Mouse (Mus musculus) embryonic facial prominence, embryonic 12.5 days (tissue): Measurements from ENCODE around the gene Armc2. TPM values are rescaled to one million over a fixed set of nuclear protein-coding genes. Genes with fewer than 3 reads are reported as not detected.
"Not testable (repeated sequence)": the region's sequence is repeated elsewhere in the genome, so short reads cannot be mapped to it uniquely, and the experiment has no call there.

ENCODE experiments used
- ATAC-seq: fragments of 200-750 bp; cut with Nextera tagmentation; 2 replicates; pipeline ENCODE4 v1.8.0; 2017; ENCODE audit not compliant: insufficient number of reproducible peaks, insufficient read depth, low FRiP score, low TSS enrichment
- H3K27ac ChIP-seq: fragments of 300-500 bp; sonication (generic); 2 replicates; pipeline ENCODE4 v1.5.1; 2016; ENCODE audit warnings: mild to moderate bottlenecking
- H3K27me3 ChIP-seq: fragments of 300-500 bp; sonication (generic); 2 replicates; pipeline ENCODE4 v1.6.1; 2016; ENCODE audit warnings: mild to moderate bottlenecking, moderate library complexity
- H3K36me3 ChIP-seq: fragments of 300-500 bp; sonication (generic); 2 replicates; pipeline ENCODE4 v1.6.1; 2016; ENCODE audit warnings: mild to moderate bottlenecking
- H3K4me1 ChIP-seq: fragments of 300-500 bp; sonication (generic); 2 replicates; pipeline ENCODE4 v1.6.1; 2016
- H3K4me2 ChIP-seq: fragments of 300-500 bp; sonication (generic); replicated peaks from 2 replicates; pipeline ENCODE4 v1.6.1; 2016; ENCODE audit warnings: mild to moderate bottlenecking, moderate library complexity
- H3K4me3 ChIP-seq: fragments of 300-500 bp; sonication (generic); 2 replicates; pipeline ENCODE4 v1.5.1; 2016; ENCODE audit warnings: mild to moderate bottlenecking
- H3K9ac ChIP-seq: fragments of 300-500 bp; sonication (generic); 2 replicates; pipeline ENCODE4 v1.6.1; 2016; ENCODE audit warnings: mild to moderate bottlenecking, moderate library complexity
- H3K9me3 ChIP-seq: fragments of 300-500 bp; sonication (generic); 2 replicates; pipeline ENCODE4 v1.6.1; 2016; ENCODE audit warnings: mild to moderate bottlenecking, moderate library complexity
- WGBS: fragments of 180-500 bp; shearing (Covaris S2); methylation state at CpG from one replicate; pipeline ENCODE4 v1.1.7; 2016; 5-methylcytosine and 5-hydroxymethylcytosine counted together
- polyA plus RNA-seq: library from polyadenylated mRNA; unstranded; fragments of >200 nt; fragmentation: Nextera tagmentation; extraction: Ambion mirVana; gene quantifications from 2 replicates; pipeline ENCODE4 v1.2.1, GENCODE M21; 2016

The Armc2 gene
- polyA plus RNA-seq, 1 experiment from 2014 or later, result 4.7 TPM

DNA sequence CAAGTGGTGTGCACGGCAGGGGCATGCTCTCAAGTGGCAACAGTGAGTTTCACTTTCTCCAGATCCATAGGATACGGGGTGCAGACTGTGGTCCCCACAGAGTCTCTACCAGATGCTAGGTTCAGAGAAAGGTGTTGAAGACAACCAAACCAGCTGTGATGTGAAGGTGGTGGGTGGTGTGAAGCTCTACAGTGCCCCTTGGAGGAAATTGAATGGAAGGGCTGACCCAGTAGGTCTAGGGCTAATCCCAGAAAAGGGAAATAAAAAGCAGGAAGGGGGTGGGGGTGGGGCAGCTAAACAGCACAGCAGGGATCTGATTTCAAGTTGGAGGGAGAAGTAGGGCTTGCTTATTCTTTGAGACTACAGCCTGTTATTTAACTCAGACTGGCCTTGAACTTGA, 58.4 kb downstream of the Armc2 start:
- Histone ChIP-seq H3K36me3 (no peaks in the 10 kb centered on the region), H3K4me1 (0 out of 2 replicates have a peak, but pooled peaks cover 4% of the 10 kb centered on the region), H3K9me3 (no peaks in the 10 kb centered on the region), H3K4me2 (no peak overlapping the region), H3K4me3 (no peak overlapping the region), H3K27ac (no peak overlapping the region), H3K9ac (no peak overlapping the region), H3K27me3 (no peaks in the 10 kb centered on the region)
- no peak for ATAC-seq
- WGBS, result 61% methylated on average over 2 of the region's 2 CpGs

DNA sequence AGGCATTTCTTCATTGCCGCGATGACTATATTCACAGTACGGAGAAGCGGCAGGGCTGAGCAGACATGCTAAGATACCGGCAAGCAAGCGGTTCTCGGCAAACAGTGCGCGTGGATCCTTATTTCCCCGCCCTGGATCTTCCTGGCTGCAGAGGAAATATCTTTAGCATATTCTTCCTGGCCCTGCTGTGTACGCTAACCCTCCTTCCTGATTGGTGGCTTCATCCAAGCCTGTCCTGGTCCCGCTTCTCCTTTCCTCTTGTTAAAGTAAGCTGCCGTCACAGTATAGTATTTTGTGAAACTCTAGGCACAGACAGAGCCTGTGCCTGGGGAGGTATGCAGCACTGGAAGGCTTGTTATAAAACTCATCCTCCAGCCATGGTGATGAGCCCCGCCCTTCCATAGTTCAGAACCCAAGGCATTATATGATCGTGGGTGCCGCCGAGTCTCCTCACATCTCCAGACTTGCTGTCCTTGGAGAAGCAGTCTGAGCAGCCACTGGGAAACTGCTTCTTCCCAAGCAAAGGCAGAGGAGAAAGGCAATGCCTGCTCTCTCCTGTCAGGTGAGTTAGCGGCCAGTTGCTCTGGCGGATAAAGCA, 59.5 kb downstream of the Armc2 start:
- Histone ChIP-seq H3K4me3 (no peak overlapping the region), H3K27me3 (no peaks in the 10 kb centered on the region), H3K9me3 (no peaks in the 10 kb centered on the region), H3K27ac (no peak overlapping the region), H3K4me1 (0 out of 2 replicates have a peak, but pooled peaks cover 4% of the 10 kb centered on the region), H3K4me2 (no peak overlapping the region), H3K9ac (no peak overlapping the region), H3K36me3 (no peaks in the 10 kb centered on the region)
- WGBS, result 94% methylated on average over 19 of the region's 19 CpGs
- ATAC-seq, result no peak

GRCm38 (mm10) chr10:41957421-41958225, 60.6 kb downstream of the Armc2 start:
- Histone ChIP-seq H3K9me3 (no peaks in the 10 kb centered on the region), H3K4me2 (no peak overlapping the region), H3K36me3 (no peaks in the 10 kb centered on the region), H3K4me1 (0 out of 2 replicates have a peak, but pooled peaks cover 4% of the 10 kb centered on the region), H3K27ac (no peak overlapping the region), H3K27me3 (no peaks in the 10 kb centered on the region), H3K9ac (no peak overlapping the region), H3K4me3 (no peak overlapping the region)
- ATAC-seq, result no peak
- WGBS, result 85% methylated on average over 18 of the region's 18 CpGs

GRCm38 (mm10) chr10:41953528-41953864, 64.7 kb downstream of the Armc2 start:
- no peaks in the 10 kb centered on the region for H3K9me3 ChIP-seq
- no peaks in the 10 kb centered on the region for H3K27me3 ChIP-seq
- no peak for ATAC-seq
- WGBS, result 95% methylated on average over 5 of the region's 5 CpGs
- no peak overlapping the region for H3K27ac ChIP-seq
- no peak overlapping the region for H3K4me3 ChIP-seq
- H3K9ac ChIP-seq, result no peak overlapping the region
- H3K4me1 ChIP-seq, result no peaks in the 10 kb centered on the region
- H3K4me2 ChIP-seq, result no peak overlapping the region
- no peaks in the 10 kb centered on the region for H3K36me3 ChIP-seq

DNA sequence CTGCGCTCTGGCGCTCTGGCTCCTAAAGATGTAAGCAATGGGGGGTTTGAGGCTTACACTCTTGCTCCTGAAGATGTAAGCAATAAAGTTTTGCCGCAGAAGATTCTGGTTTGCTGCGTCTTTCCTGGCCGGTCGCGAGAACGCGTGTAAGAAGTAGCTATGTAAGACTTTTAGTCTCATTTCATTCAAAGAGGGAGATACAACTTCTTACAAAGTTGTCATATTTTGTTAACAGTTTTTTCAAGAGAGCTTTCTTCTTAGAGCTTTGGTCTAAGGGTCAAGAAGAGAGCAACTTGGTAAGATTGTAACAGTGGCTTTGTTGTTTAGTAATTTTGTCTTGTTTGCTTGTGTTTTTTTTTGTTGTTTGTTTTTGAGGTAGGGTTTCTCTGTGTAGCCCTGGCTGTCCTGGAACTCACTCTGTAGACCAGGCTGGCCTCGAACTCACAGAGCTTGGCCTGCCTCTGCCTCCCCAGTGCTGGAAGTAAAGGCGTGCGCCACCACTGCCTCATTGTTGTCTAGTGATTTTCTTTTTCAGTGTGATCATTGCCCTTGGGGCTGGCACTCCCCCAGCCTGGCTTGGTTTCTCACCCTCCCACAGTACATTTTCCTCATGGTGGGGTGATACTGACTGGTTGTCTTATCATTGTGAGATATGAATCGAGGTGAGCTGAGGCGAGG, 65.3 kb downstream of the Armc2 start:
- no peaks in the 10 kb centered on the region for H3K27me3 ChIP-seq
- no peaks in the 10 kb centered on the region for H3K36me3 ChIP-seq
- H3K27ac ChIP-seq, result no peak overlapping the region
- H3K4me2 ChIP-seq, result no peak overlapping the region
- no peak for ATAC-seq
- H3K9ac ChIP-seq, result no peak overlapping the region
- H3K4me1 ChIP-seq, result no peaks in the 10 kb centered on the region
- H3K9me3 ChIP-seq, result no peaks in the 10 kb centered on the region
- 96% methylated on average over 14 of the region's 14 CpGs for WGBS
- no peak overlapping the region for H3K4me3 ChIP-seq

DNA sequence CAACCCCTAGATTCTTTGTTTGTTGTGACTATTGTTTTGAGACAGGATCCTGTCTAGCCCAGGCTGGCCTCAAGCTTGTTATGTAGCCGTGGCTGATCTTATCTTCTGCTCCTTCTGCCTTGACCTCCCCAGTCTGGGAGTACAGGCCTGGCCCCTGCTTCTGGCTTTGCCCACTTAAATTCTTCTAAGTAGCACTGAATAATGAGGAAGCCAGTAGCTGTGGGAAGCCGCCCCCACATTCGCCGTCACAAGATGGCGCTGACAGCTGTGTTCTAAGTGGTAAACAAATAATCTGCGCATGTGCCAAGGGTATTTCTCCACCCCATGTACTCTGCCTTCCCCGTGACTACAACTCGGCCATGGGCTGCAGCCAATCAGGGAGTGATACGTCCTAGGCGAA, 65.9 kb downstream of the Armc2 start:
- not testable (repeated sequence) for H3K4me1 ChIP-seq, H3K9me3 ChIP-seq, H3K27ac ChIP-seq, H3K4me3 ChIP-seq, H3K36me3 ChIP-seq, ATAC-seq, H3K9ac ChIP-seq, H3K4me2 ChIP-seq, H3K27me3 ChIP-seq
- WGBS, result 95% methylated on average over 9 of the region's 10 CpGs

DNA sequence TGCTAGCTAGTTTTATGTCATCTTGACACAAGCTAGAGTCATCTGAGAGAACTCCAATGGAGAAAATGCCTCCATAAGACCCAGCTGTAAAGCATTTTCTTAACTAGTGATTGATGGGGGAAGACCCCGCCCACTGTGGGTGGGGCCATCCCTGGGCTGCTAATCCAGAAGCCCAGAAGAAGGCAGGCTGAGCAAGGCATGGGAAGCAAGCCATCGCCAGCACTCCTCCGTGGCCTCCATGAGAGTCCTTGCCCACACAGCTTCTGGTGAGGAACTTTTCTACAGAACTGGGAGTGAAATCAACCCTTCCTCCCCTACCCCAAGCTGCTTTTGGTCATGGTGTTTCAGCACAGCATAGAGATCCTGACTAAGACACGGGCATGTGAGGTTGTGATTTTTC, 79.2 kb downstream of the Armc2 start:
- ATAC-seq, result no peak
- Histone ChIP-seq H3K9me3 (no peaks in the 10 kb centered on the region), H3K9ac (no peak overlapping the region), H3K4me3 (no peak overlapping the region), H3K4me1 (peaks cover 18% of the 10 kb centered on the region), H3K27me3 (no peaks in the 10 kb centered on the region), H3K27ac (no peak overlapping the region), H3K4me2 (no peak overlapping the region), H3K36me3 (no peaks in the 10 kb centered on the region)
- WGBS, result 62% methylated on average over 4 of the region's 4 CpGs

- no peaks in the 10 kb centered on the region for H3K36me3 ChIP-seq
- no peak overlapping the region for H3K4me3 ChIP-seq
- ATAC-seq, result no peak
- no peaks in the 10 kb centered on the region for H3K27me3 ChIP-seq
- H3K9ac ChIP-seq, result no peak overlapping the region
- no peak overlapping the region for H3K27ac ChIP-seq
- peaks cover 18% of the 10 kb centered on the region for H3K4me1 ChIP-seq
- 42% methylated on average over 4 of the region's 4 CpGs for WGBS
- H3K4me2 ChIP-seq, result no peak overlapping the region
- no peaks in the 10 kb centered on the region for H3K9me3 ChIP-seq
Observed at GRCm38 (mm10) chr10:41937176-41937575, 81.1 kb downstream of the Armc2 start.

DNA sequence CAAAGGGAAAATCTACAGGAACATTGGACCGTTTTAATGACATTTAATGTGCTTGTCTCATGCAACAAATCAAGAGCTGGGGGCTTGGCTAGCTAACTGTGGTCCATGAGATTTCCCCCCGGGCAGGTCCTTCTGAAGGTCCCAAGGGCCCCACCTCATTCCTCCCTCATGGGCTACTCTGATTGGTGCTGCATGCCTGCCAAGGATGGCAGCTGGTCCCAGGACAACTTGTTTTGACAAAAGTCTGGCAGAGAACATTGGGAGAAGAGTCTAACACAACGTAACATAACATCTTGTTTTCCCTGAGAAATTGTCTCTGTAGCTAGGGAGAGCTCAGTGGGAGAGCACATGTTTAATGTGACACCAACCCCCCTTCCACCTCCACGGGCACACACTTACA, 82.1 kb downstream of the Armc2 start:
- H3K4me2 ChIP-seq, result no peak overlapping the region
- no peak overlapping the region for H3K4me3 ChIP-seq
- WGBS, result 58% methylated on average over 4 of the region's 4 CpGs
- H3K9ac ChIP-seq, result no peak overlapping the region
- H3K27ac ChIP-seq, result no peak overlapping the region
- no peak for ATAC-seq
- peaks cover 18% of the 10 kb centered on the region for H3K4me1 ChIP-seq
- H3K9me3 ChIP-seq, result no peaks in the 10 kb centered on the region
- no peaks in the 10 kb centered on the region for H3K27me3 ChIP-seq
- no peaks in the 10 kb centered on the region for H3K36me3 ChIP-seq

GRCm38 (mm10) chr10:41935476-41935829, 82.8 kb downstream of the Armc2 start:
- H3K9ac ChIP-seq, result no peak overlapping the region
- peak overlapping the region; percentile 41 for H3K4me2 ChIP-seq

GRCm38 (mm10) chr10:41934633-41935475, 83.4 kb downstream of the Armc2 start:
- WGBS, result 20% methylated on average over 21 of the region's 21 CpGs
- H3K9me3 ChIP-seq, result no peaks in the 10 kb centered on the region
- peak overlapping the region; percentile 41 for H3K4me2 ChIP-seq
- ATAC-seq, result no peak; the same call in 1 of the 2 replicates
- no peak overlapping the region for H3K4me3 ChIP-seq
- H3K27me3 ChIP-seq, result no peaks in the 10 kb centered on the region
- peak overlapping the region; percentile 29; the same call in 1 of the 2 replicates for H3K9ac ChIP-seq
- H3K36me3 ChIP-seq, result no peaks in the 10 kb centered on the region
- peak overlapping the region; percentile 77; the same call in 1 of the 2 replicates for H3K27ac ChIP-seq
- peaks cover 21% of the 10 kb centered on the region for H3K4me1 ChIP-seq

More at GRCm38 (mm10) chr10:41935476-41935829, 82.8 kb downstream of the Armc2 start:
- Histone ChIP-seq H3K9me3 (no peaks in the 10 kb centered on the region), H3K27me3 (no peaks in the 10 kb centered on the region), H3K4me1 (peaks cover 21% of the 10 kb centered on the region), H3K27ac (0 out of 2 replicates have a peak overlapping the region, but pooled peaks have one; percentile 27), H3K36me3 (no peaks in the 10 kb centered on the region), H3K4me3 (no peak overlapping the region)
- ATAC-seq, result no peak
